Mouse (Mus musculus) midbrain, embryonic 12.5 days (tissue): ENCODE results near the gene Lmo7. TPM values are rescaled to one million over a fixed set of nuclear protein-coding genes. Genes with fewer than 3 reads are reported as not detected.

ENCODE experiments used
- ATAC-seq: fragments of 200-750 bp; cut with Nextera tagmentation; 2 replicates; pipeline ENCODE4 v1.8.0; 2017; ENCODE audit warnings: low read depth, moderate TSS enrichment, moderate library complexity; ENCODE audit not compliant: low FRiP score
- H3K27ac ChIP-seq: fragments of 300-500 bp; sonication (generic); replicated peaks from 2 replicates; pipeline ENCODE4 v1.5.1; 2016; ENCODE audit warnings: mild to moderate bottlenecking
- H3K27me3 ChIP-seq: fragments of 300-500 bp; sonication (generic); 2 replicates; pipeline ENCODE4 v1.6.1; 2016; ENCODE audit warnings: mild to moderate bottlenecking
- H3K36me3 ChIP-seq: fragments of 300-500 bp; sonication (generic); 2 replicates; pipeline ENCODE4 v1.6.1; 2016
- H3K4me1 ChIP-seq: fragments of 300-500 bp; sonication (generic); 2 replicates; pipeline ENCODE4 v1.6.1; 2016
- H3K4me2 ChIP-seq: fragments of 300-500 bp; sonication (generic); replicated peaks from 2 replicates; pipeline ENCODE4 v1.6.1; 2016; ENCODE audit warnings: mild to moderate bottlenecking, moderate library complexity
- H3K4me3 ChIP-seq: fragments of 300-500 bp; sonication (generic); 2 replicates; pipeline ENCODE4 v1.5.1; 2016; ENCODE audit warnings: mild to moderate bottlenecking
- H3K9ac ChIP-seq: fragments of 300-500 bp; sonication (generic); replicated peaks from 2 replicates; pipeline ENCODE4 v1.6.1; 2016; ENCODE audit warnings: mild to moderate bottlenecking, moderate library complexity
- H3K9me3 ChIP-seq: fragments of 300-500 bp; sonication (generic); 2 replicates; pipeline ENCODE4 v1.6.1; 2016; ENCODE audit warnings: mild to moderate bottlenecking
- WGBS: fragments of 180-500 bp; shearing (Covaris S2); methylation state at CpG from one replicate; pipeline ENCODE4 v1.1.7; 2016; 5-methylcytosine and 5-hydroxymethylcytosine counted together
- polyA plus RNA-seq: library from polyadenylated mRNA; unstranded; fragments of >200 nt; fragmentation: Nextera tagmentation; extraction: Ambion mirVana; gene quantifications from 2 replicates; pipeline ENCODE4 v1.2.1, GENCODE M21; 2016

Lmo7 gene
- 2.2 and 4.3 TPM in 2 replicates for polyA plus RNA-seq

GRCm38 (mm10) chr14:101729237-101729971 is at the start of gene Lmo7, which contains the start of gene Gm9922:
Lmo7 (plus strand) TSS chr14:101729957.
Gm9922 (minus strand) TSS chr14:101729814.
- peak within 1 kb of the TSS; percentile 43 for H3K9ac ChIP-seq
- H3K9me3 ChIP-seq = no peaks in the 10 kb centered on the region
- H3K4me3 ChIP-seq = peak within 1 kb of the TSS; percentile 60
- no peak within 1 kb of the TSS for H3K27ac ChIP-seq
- H3K36me3 ChIP-seq = no peaks in the 10 kb centered on the region
- H3K4me2 ChIP-seq = peak within 1 kb of the TSS; percentile 99
- peak; percentile 84 for ATAC-seq
- peaks cover 13% of the 10 kb centered on the region; the same call in 1 of the 2 replicates for H3K4me1 ChIP-seq
- under 1% methylated on average over 47 of the region's 51 CpGs for WGBS
- H3K27me3 ChIP-seq = peaks cover 46% of the 10 kb centered on the region

GRCm38 (mm10) chr14:101687696-101688095 is 42.1 kb upstream of the Lmo7 start:
- peaks cover 8% of the 10 kb centered on the region; the same call in 1 of the 2 replicates for H3K36me3 ChIP-seq
- H3K4me3 ChIP-seq = no peak overlapping the region
- WGBS = 90% methylated on average over 6 of the region's 6 CpGs
- ATAC-seq = no peak
- H3K4me1 ChIP-seq = no peaks in the 10 kb centered on the region
- H3K4me2 ChIP-seq = no peak overlapping the region
- no peak overlapping the region for H3K27ac ChIP-seq
- no peaks in the 10 kb centered on the region for H3K27me3 ChIP-seq
- H3K9ac ChIP-seq = no peak overlapping the region
- H3K9me3 ChIP-seq = no peaks in the 10 kb centered on the region

- ATAC-seq = no peak
- no peaks in the 10 kb centered on the region for H3K9me3 ChIP-seq
- H3K9ac ChIP-seq = no peak overlapping the region
- H3K4me2 ChIP-seq = no peak overlapping the region
- H3K27me3 ChIP-seq = no peaks in the 10 kb centered on the region
- WGBS = 77% methylated on average over 2 of the region's 2 CpGs
- H3K4me1 ChIP-seq = no peaks in the 10 kb centered on the region
- H3K36me3 ChIP-seq = peaks cover 11% of the 10 kb centered on the region; the same call in 1 of the 2 replicates
- H3K4me3 ChIP-seq = no peak overlapping the region
- H3K27ac ChIP-seq = no peak overlapping the region
Observed at GRCm38 (mm10) chr14:101688406-101688805, 41.4 kb upstream of the Lmo7 start.

- no peak overlapping the region for H3K27ac ChIP-seq
- H3K36me3 ChIP-seq = no peaks in the 10 kb centered on the region
- WGBS = 80% methylated on average over 4 of the region's 4 CpGs
- no peak for ATAC-seq
- H3K4me3 ChIP-seq = no peak overlapping the region
- H3K4me2 ChIP-seq = no peak overlapping the region
- no peaks in the 10 kb centered on the region for H3K27me3 ChIP-seq
- H3K9me3 ChIP-seq = no peaks in the 10 kb centered on the region
- H3K9ac ChIP-seq = no peak overlapping the region
- H3K4me1 ChIP-seq = no peaks in the 10 kb centered on the region
Observed at GRCm38 (mm10) chr14:101704479-101704878, 25.3 kb upstream of the Lmo7 start.

GRCm38 (mm10) chr14:101707088-101707487 is 22.7 kb upstream of the Lmo7 start:
- no peak for ATAC-seq
- WGBS = 90% methylated on average over 5 of the region's 5 CpGs
- H3K36me3 ChIP-seq = no peaks in the 10 kb centered on the region
- H3K27me3 ChIP-seq = no peaks in the 10 kb centered on the region
- H3K9ac ChIP-seq = no peak overlapping the region
- no peaks in the 10 kb centered on the region for H3K4me1 ChIP-seq
- H3K4me3 ChIP-seq = no peak overlapping the region
- no peak overlapping the region for H3K4me2 ChIP-seq
- no peak overlapping the region for H3K27ac ChIP-seq
- no peaks in the 10 kb centered on the region for H3K9me3 ChIP-seq

GRCm38 (mm10) chr14:101714414-101714813 is 15.3 kb upstream of the Lmo7 start:
- H3K9me3 ChIP-seq = no peaks in the 10 kb centered on the region
- H3K4me3 ChIP-seq = no peak overlapping the region
- no peak overlapping the region for H3K27ac ChIP-seq
- H3K36me3 ChIP-seq = no peaks in the 10 kb centered on the region
- no peaks in the 10 kb centered on the region for H3K4me1 ChIP-seq
- ATAC-seq = no peak
- WGBS = 62% methylated on average over 2 of the region's 2 CpGs
- no peaks in the 10 kb centered on the region for H3K27me3 ChIP-seq
- no peak overlapping the region for H3K4me2 ChIP-seq
- no peak overlapping the region for H3K9ac ChIP-seq

- no peaks in the 10 kb centered on the region for H3K36me3 ChIP-seq
- H3K4me3 ChIP-seq = peak overlapping the region; percentile 60
- peak overlapping the region; percentile 43; the same call in 1 of the 2 replicates for H3K9ac ChIP-seq
- under 1% methylated on average over 28 of the region's 28 CpGs for WGBS
- H3K4me2 ChIP-seq = peak overlapping the region; percentile 99
- peaks cover 13% of the 10 kb centered on the region; the same call in 1 of the 2 replicates for H3K4me1 ChIP-seq
- no peaks in the 10 kb centered on the region for H3K9me3 ChIP-seq
- H3K27ac ChIP-seq = no peak overlapping the region
- H3K27me3 ChIP-seq = peaks cover 46% of the 10 kb centered on the region
- ATAC-seq = peak; percentile 50
Observed at GRCm38 (mm10) chr14:101729972-101730692, 375 bp downstream of the Lmo7 start.

GRCm38 (mm10) chr14:101733542-101734303 is 4.0 kb downstream of the Lmo7 start:
- Histone ChIP-seq H3K9ac (no peak overlapping the region), H3K4me3 (no peak overlapping the region), H3K27ac (no peak overlapping the region), H3K27me3 (peaks cover 33% of the 10 kb centered on the region), H3K36me3 (no peaks in the 10 kb centered on the region), H3K4me1 (peaks cover 13% of the 10 kb centered on the region; the same call in 1 of the 2 replicates), H3K9me3 (no peaks in the 10 kb centered on the region), H3K4me2 (no peak overlapping the region)
- 28% methylated on average over 10 of the region's 10 CpGs for WGBS
- ATAC-seq = no peak

GRCm38 (mm10) chr14:101737501-101737900 is 7.7 kb downstream of the Lmo7 start:
- Histone ChIP-seq H3K27ac (no peak overlapping the region), H3K9me3 (no peaks in the 10 kb centered on the region), H3K36me3 (no peaks in the 10 kb centered on the region), H3K9ac (no peak overlapping the region), H3K4me3 (no peak overlapping the region), H3K27me3 (no peaks in the 10 kb centered on the region), H3K4me2 (no peak overlapping the region), H3K4me1 (no peaks in the 10 kb centered on the region)
- 86% methylated on average over 4 of the region's 4 CpGs for WGBS
- ATAC-seq = no peak

GRCm38 (mm10) chr14:101746635-101747034 is 16.9 kb downstream of the Lmo7 start:
- H3K27me3 ChIP-seq = no peaks in the 10 kb centered on the region
- WGBS = 92% methylated on average over 3 of the region's 3 CpGs
- no peak for ATAC-seq
- H3K4me2 ChIP-seq = no peak overlapping the region
- no peaks in the 10 kb centered on the region for H3K4me1 ChIP-seq
- H3K4me3 ChIP-seq = no peak overlapping the region
- H3K9me3 ChIP-seq = no peaks in the 10 kb centered on the region
- no peaks in the 10 kb centered on the region for H3K36me3 ChIP-seq
- H3K9ac ChIP-seq = no peak overlapping the region
- no peak overlapping the region for H3K27ac ChIP-seq

- Histone ChIP-seq H3K4me3 (no peak overlapping the region), H3K4me1 (no peaks in the 10 kb centered on the region), H3K9ac (no peak overlapping the region), H3K27me3 (no peaks in the 10 kb centered on the region), H3K36me3 (no peaks in the 10 kb centered on the region), H3K4me2 (no peak overlapping the region), H3K9me3 (no peaks in the 10 kb centered on the region), H3K27ac (no peak overlapping the region)
- ATAC-seq = no peak
- 91% methylated on average over 11 of the region's 11 CpGs for WGBS
Observed at GRCm38 (mm10) chr14:101747811-101748210, 18.1 kb downstream of the Lmo7 start.
